Mouse (Mus musculus) intestine, embryonic 14.5 days (tissue): ENCODE data around the gene Aadac. TPM values are rescaled to one million over a fixed set of nuclear protein-coding genes. Genes with fewer than 3 reads are reported as not detected.

Experiments used
- ATAC-seq: fragments of 200-750 bp; cut with Nextera tagmentation; replicated peaks from 2 replicates; pipeline ENCODE4 v1.8.0; 2017; ENCODE audit warnings: low read depth, moderate number of reproducible peaks, moderate TSS enrichment, moderate library complexity; ENCODE audit not compliant: low FRiP score, low TSS enrichment
- DNase-seq: peaks from one replicate; pipeline ENCODE4 v3.0.0-alpha.2; 2018; ENCODE audit warnings: low spot score
- H3K27ac ChIP-seq: fragments of 300-500 bp; sonication (generic); 2 replicates; pipeline ENCODE4 v1.5.1; 2014; ENCODE audit warnings: low read depth, mild to moderate bottlenecking, control low read depth
- H3K27me3 ChIP-seq: fragments of 300-500 bp; sonication (generic); replicated peaks from 2 replicates; pipeline ENCODE4 v1.6.1; 2014; ENCODE audit warnings: low read length, control low read depth; ENCODE audit not compliant: control insufficient read depth, insufficient read depth
- H3K36me3 ChIP-seq: fragments of 300-500 bp; sonication (generic); 2 replicates; pipeline ENCODE4 v1.6.1; 2014; ENCODE audit warnings: low read length, control low read depth; ENCODE audit not compliant: control insufficient read depth, insufficient read depth
- H3K4me1 ChIP-seq: fragments of 300-500 bp; sonication (generic); replicated peaks from 2 replicates; pipeline ENCODE4 v1.6.1; 2014; ENCODE audit warnings: low read length, control low read depth, mixed read lengths; ENCODE audit not compliant: control insufficient read depth, insufficient read depth
- H3K4me2 ChIP-seq: fragments of 300-500 bp; sonication (generic); 2 replicates; pipeline ENCODE4 v1.6.1; 2014; ENCODE audit warnings: low read length
- H3K4me3 ChIP-seq: fragments of 300-500 bp; sonication (generic); 2 replicates; pipeline ENCODE4 v1.5.1; 2014; ENCODE audit warnings: low read depth, low read length, control low read depth, mixed read lengths
- H3K9ac ChIP-seq: fragments of 300-500 bp; sonication (generic); 2 replicates; pipeline ENCODE4 v1.6.1; 2014; ENCODE audit warnings: mild to moderate bottlenecking, low read length
- H3K9me3 ChIP-seq: fragments of 300-500 bp; sonication (generic); 2 replicates; pipeline ENCODE4 v1.6.1; 2016; ENCODE audit warnings: low read length, control low read depth; ENCODE audit not compliant: control insufficient read depth
- WGBS: fragments of 180-500 bp; shearing (Covaris S2); extraction: QIAGEN DNeasy Blood & Tissue Kit; methylation state at CpG from one replicate; pipeline ENCODE4 v1.1.7; 2014; 5-methylcytosine and 5-hydroxymethylcytosine counted together
- polyA plus RNA-seq: library from polyadenylated mRNA; unstranded; fragments of >200 nt; fragmentation: Nextera tagmentation; extraction: Ambion mirVana; gene quantifications from 2 replicates; pipeline ENCODE4 v1.2.1, GENCODE M21; 2014

Aadac gene
- polyA plus RNA-seq, result 12.8 and 22.1 TPM in 2 replicates

GRCm38 (mm10) chr3:60025417-60025816 lies at the start of gene Aadac:
TSS of gene Aadac (plus strand) at chr3:60025717.
- no peak for ATAC-seq
- WGBS, result 78% methylated on average over 1 of the region's 1 CpGs
- no peaks in the 10 kb centered on the region for H3K4me1 ChIP-seq

DNA sequence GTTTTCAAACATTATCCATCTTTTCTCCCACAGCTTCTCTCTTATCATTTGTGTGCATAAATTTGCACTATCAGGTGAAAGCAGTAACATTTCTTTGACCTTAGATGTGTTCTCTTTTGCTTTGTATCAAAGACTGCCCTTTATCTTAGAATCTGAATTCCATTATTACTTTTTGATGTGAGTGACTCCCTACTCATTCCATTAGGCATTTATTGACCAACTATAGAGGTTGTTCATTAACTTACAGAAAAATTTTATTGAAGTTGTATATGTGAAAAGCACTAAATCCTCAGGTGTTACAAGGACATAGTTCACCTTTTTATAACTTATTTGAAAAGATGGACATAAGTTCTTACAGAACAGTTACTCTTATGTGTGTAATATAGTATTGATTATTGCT lies 21.9 kb upstream of the Aadac start:
- H3K4me3 ChIP-seq, result no peak overlapping the region
- no peak for ATAC-seq
- H3K36me3 ChIP-seq, result no peaks in the 10 kb centered on the region
- no peaks in the 10 kb centered on the region for H3K27me3 ChIP-seq
- no peak for DNase-seq
- no peak overlapping the region for H3K9ac ChIP-seq
- no peaks in the 10 kb centered on the region for H3K9me3 ChIP-seq
- no peak overlapping the region for H3K27ac ChIP-seq
- no peaks in the 10 kb centered on the region for H3K4me1 ChIP-seq
- no peak overlapping the region for H3K4me2 ChIP-seq

More at GRCm38 (mm10) chr3:60025417-60025816, at the start of gene Aadac:
- no peak within 1 kb of the TSS for H3K9ac ChIP-seq
- no peak within 1 kb of the TSS for H3K4me3 ChIP-seq
- no peak within 1 kb of the TSS for H3K4me2 ChIP-seq
- H3K27me3 ChIP-seq, result no peaks in the 10 kb centered on the region
- H3K36me3 ChIP-seq, result no peaks in the 10 kb centered on the region
- no peaks in the 10 kb centered on the region for H3K9me3 ChIP-seq
- no peak for DNase-seq
- no peak within 1 kb of the TSS for H3K27ac ChIP-seq

GRCm38 (mm10) chr3:60006443-60006842 lies 19.1 kb upstream of the Aadac start, which contains the start of gene Aadacl2:
TSS of gene Aadacl2 (plus strand) at chr3:60006743.
- no peaks in the 10 kb centered on the region for H3K27me3 ChIP-seq
- WGBS, result 58% methylated on average over 1 of the region's 1 CpGs
- H3K9me3 ChIP-seq, result no peaks in the 10 kb centered on the region
- H3K27ac ChIP-seq, result no peak within 1 kb of the TSS
- ATAC-seq (no peak), DNase-seq (no peak)
- H3K9ac ChIP-seq, result no peak within 1 kb of the TSS
- H3K4me3 ChIP-seq, result no peak within 1 kb of the TSS
- no peaks in the 10 kb centered on the region for H3K4me1 ChIP-seq
- H3K36me3 ChIP-seq, result no peaks in the 10 kb centered on the region
- no peak within 1 kb of the TSS for H3K4me2 ChIP-seq

DNA sequence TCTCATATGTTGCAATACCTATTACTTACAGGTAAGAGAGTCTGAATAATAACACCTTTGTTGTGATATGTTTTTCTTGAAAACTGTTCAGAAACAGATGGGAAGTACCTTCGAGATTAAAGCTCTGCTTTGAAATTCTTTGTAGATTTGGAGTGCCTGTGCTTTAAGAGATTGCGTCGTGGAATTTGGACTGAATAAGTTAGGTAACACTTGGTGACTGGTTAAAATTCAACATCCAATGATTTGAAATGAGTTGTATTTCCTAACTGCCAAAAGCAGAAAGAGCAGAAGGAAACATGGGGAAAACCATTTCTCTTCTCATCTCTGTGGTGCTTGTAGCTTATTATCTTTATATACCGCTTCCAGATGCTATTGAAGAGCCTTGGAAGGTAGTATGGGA lies 6.0 kb downstream of the Aadac start:
- ATAC-seq (no peak), DNase-seq (no peak)
- no peak overlapping the region for H3K9ac ChIP-seq
- no peak overlapping the region for H3K4me3 ChIP-seq
- no peaks in the 10 kb centered on the region for H3K36me3 ChIP-seq
- no peaks in the 10 kb centered on the region for H3K9me3 ChIP-seq
- H3K4me1 ChIP-seq, result no peaks in the 10 kb centered on the region
- no peaks in the 10 kb centered on the region for H3K27me3 ChIP-seq
- 89% methylated on average over 4 of the region's 4 CpGs for WGBS
- H3K4me2 ChIP-seq, result no peak overlapping the region
- H3K27ac ChIP-seq, result no peak overlapping the region

DNA sequence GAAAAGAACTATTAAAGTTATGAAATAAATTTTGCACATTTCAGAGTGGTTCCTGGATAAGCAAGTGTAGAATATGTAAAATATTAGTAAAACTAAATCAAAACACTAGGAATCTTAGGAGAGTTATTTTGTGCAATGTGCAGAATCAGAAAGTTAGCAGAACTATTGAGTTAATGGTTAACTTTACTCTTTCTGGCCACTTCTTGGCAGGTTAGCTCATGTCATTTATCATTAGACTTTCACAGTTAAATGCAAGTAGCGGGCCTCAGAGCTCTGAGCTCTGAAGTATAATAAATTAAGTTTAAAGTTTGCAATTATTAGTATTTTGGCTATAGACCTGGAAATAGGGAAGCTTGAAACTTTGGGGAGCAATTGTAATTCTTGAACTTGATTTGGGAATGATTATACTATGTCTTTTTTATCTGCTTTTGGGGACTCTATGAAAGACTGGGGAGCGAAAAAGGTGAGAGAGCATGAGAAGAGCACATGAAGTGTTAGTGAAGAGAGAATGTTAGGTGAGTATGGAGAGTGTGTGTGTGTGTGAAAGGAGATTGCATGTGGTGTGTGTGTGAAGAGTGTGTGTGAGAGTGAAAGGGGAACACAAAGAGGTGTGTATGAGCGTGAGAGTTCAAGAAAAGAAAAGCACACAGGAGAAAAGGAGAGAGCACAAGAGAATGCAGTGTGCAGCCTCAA lies 20.9 kb downstream of the Aadac start:
- no peak overlapping the region for H3K27ac ChIP-seq
- H3K9me3 ChIP-seq, result no peaks in the 10 kb centered on the region
- H3K9ac ChIP-seq, result no peak overlapping the region
- no peak overlapping the region for H3K4me2 ChIP-seq
- ATAC-seq (no peak), DNase-seq (no peak)
- H3K4me1 ChIP-seq, result no peaks in the 10 kb centered on the region
- H3K36me3 ChIP-seq, result no peaks in the 10 kb centered on the region
- no peaks in the 10 kb centered on the region for H3K27me3 ChIP-seq
- WGBS, result 63% methylated on average over 3 of the region's 3 CpGs
- no peak overlapping the region for H3K4me3 ChIP-seq

DNA sequence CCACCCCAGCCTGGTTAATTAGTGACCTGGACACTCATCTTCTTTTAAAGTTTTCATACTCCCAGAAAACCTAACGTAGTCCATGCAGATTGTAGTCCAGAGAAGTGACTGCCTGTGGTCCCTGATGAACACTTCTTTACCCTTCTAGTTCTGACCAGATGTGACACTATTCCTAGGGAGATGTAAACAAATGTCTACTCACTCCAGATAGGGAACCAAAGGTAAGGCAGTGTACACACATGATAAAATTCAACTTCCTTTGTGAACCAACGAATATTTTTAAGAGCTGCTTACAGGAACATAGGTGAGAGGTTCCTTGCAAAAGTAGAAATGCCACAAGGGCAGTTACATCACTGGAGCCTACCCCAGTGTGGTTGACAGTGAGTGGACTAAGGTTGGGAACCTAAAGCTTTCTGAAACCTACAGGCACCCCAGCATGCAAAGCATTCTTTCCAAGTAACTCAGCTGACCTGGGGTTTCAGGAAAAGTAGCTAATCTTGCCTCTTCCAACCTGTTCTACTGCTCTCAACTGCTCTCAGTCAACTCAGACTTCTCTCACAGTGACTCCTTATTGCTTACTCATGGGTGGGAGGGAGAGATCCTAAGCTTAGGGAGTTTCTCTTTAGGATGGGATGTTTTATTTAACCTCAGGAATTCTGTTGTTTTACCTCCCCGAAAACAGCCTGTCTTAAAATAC lies 27.9 kb downstream of the Aadac start:
- ATAC-seq, result no peak
- Histone ChIP-seq H3K9ac (no peak overlapping the region), H3K4me1 (no peaks in the 10 kb centered on the region), H3K27ac (no peak overlapping the region), H3K4me2 (no peak overlapping the region), H3K36me3 (no peaks in the 10 kb centered on the region), H3K4me3 (no peak overlapping the region), H3K27me3 (no peaks in the 10 kb centered on the region), H3K9me3 (no peaks in the 10 kb centered on the region)
- no peak for DNase-seq
- WGBS, result 62% methylated on average over 3 of the region's 3 CpGs

DNA sequence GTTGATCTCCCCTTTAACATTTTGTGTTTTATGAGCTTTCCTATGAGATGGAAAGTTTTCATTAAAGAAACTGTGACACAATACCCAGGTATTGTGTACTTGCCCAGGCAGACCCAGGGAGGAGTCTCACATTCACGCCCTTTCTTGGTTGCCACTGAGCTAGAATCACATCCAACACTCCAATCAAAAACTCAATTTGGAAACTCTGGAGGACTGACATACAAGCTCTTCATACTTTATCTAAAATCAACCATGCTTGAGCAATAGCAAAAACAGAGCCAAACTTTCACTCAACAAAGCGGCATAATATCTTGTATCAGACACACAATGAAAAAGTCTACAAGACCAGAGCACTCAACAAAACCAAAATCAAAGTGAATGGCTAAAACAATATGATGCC lies 28.4 kb downstream of the Aadac start:
- no peaks in the 10 kb centered on the region for H3K36me3 ChIP-seq
- ATAC-seq, result no peak
- H3K4me2 ChIP-seq, result no peak overlapping the region
- no peak overlapping the region for H3K4me3 ChIP-seq
- no peak for DNase-seq
- no peaks in the 10 kb centered on the region for H3K27me3 ChIP-seq
- H3K27ac ChIP-seq, result no peak overlapping the region
- no peaks in the 10 kb centered on the region for H3K9me3 ChIP-seq
- H3K9ac ChIP-seq, result no peak overlapping the region
- 91% methylated on average over 2 of the region's 2 CpGs for WGBS
- H3K4me1 ChIP-seq, result no peaks in the 10 kb centered on the region

GRCm38 (mm10) chr3:60056451-60056850 lies 30.9 kb downstream of the Aadac start:
- Histone ChIP-seq H3K4me3 (no peak overlapping the region), H3K9ac (no peak overlapping the region), H3K27ac (no peak overlapping the region), H3K27me3 (no peaks in the 10 kb centered on the region), H3K9me3 (no peaks in the 10 kb centered on the region), H3K4me1 (no peaks in the 10 kb centered on the region), H3K4me2 (no peak overlapping the region), H3K36me3 (no peaks in the 10 kb centered on the region)
- ATAC-seq (no peak), DNase-seq (no peak)
- WGBS, result 33% methylated on average over 3 of the region's 3 CpGs
